Mouse (Mus musculus): ENCODE results near the gene Adamts7. TPM values are rescaled to one million over a fixed set of nuclear protein-coding genes. Genes with fewer than 3 reads are reported as not detected.

Gene Adamts7
- polyA plus RNA-seq, 1 experiment, result 9.8 TPM

DNA sequence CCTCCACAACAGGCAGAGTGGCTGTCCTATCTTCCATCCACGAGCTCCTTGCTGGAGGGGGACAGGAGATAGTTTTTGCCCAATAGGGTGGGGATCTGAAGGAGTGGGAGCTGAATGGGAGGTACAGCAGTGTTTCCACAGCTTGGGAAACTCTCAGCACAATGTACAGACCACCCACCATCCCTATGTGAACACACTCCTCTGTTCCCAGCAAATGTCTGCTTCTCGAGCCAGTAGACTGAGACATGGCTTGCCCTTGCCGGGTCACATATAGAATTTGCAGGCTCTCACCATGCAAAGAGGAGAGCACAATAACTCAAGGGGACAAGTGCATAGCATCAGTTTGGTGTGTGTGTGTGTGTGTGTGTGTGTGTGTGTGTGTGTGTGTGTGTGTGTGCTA, 20.7 kb downstream of the Adamts7 start:
- H3K4me3 ChIP-seq (ENCODE audit: insufficient read depth, poor library complexity, severe bottlenecking), result no peak overlapping the region
- TF ChIP-seq CEBPB (IDR thresholded peaks at IDR 0.05; ENCODE audit: low read depth) (no peak), USF1 (IDR thresholded peaks at IDR 0.05; ENCODE audit: low read depth) (no peak), MAX (IDR thresholded peaks at IDR 0.05) (no peak), MYOD1 (IDR thresholded peaks at IDR 0.05; ENCODE audit: control insufficient read depth, insufficient read length, low read depth) (no peak), CTCF (IDR thresholded peaks at IDR 0.05; ENCODE audit: control insufficient read depth, insufficient read depth, insufficient read length) (no peak), MYOG (IDR thresholded peaks at IDR 0.05; ENCODE audit: control insufficient read depth, extremely low read depth, insufficient read length) (no peak), FOSL1 (IDR thresholded peaks at IDR 0.05; ENCODE audit: insufficient read depth, low read length, poor library complexity, severe bottlenecking) (no peak)
- H3K36me3 ChIP-seq (ENCODE audit: control insufficient read depth, insufficient read depth), result no peaks in the 10 kb centered on the region
- H3K27me3 ChIP-seq (ENCODE audit: control insufficient read depth, insufficient read depth, insufficient read length), result no peaks in the 10 kb centered on the region
- no peak overlapping the region for H3ac ChIP-seq (ENCODE audit: control insufficient read depth, insufficient read length, low read depth)
- H3K79me2 ChIP-seq (ENCODE audit: control insufficient read depth, insufficient read depth), result no peaks in the 10 kb centered on the region
- no peaks in the 10 kb centered on the region for H3K79me3 ChIP-seq (ENCODE audit: low read depth)

DNA sequence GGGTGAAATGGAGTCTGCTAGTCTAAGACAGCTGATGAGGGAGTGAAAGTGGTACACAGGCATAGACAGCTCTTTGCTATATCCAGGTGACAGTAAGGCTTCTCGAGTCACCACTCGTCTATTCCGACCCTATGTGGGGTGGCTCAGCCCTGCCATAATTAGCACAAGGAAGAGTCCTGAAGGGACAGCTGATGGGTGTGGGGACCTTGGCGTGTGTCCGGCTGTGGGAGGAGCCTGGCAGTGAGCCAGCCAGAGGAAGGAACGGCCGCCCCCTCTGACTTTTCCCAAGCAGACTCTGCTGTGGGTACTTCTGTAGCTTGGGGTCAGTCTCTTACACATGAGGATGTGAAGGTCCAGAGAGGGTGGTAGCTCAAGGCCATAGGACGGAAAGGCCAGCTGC, 21.2 kb downstream of the Adamts7 start:
- Histone ChIP-seq H3K27me3 (ENCODE audit: control insufficient read depth, insufficient read depth, insufficient read length) (no peaks in the 10 kb centered on the region), H3K79me2 (ENCODE audit: control insufficient read depth, insufficient read depth) (no peaks in the 10 kb centered on the region), H3ac (ENCODE audit: control insufficient read depth, insufficient read length, low read depth) (no peak overlapping the region), H3K36me3 (ENCODE audit: control insufficient read depth, insufficient read depth) (no peaks in the 10 kb centered on the region), H3K79me3 (ENCODE audit: low read depth) (no peaks in the 10 kb centered on the region), H3K4me3 (ENCODE audit: insufficient read depth, poor library complexity, severe bottlenecking) (no peak overlapping the region)
- TF ChIP-seq MAX (IDR thresholded peaks at IDR 0.05) (no peak), MYOD1 (IDR thresholded peaks at IDR 0.05; ENCODE audit: control insufficient read depth, insufficient read length, low read depth) (no peak), USF1 (IDR thresholded peaks at IDR 0.05; ENCODE audit: low read depth) (no peak), FOSL1 (IDR thresholded peaks at IDR 0.05; ENCODE audit: insufficient read depth, low read length, poor library complexity, severe bottlenecking) (no peak), CEBPB (IDR thresholded peaks at IDR 0.05; ENCODE audit: low read depth) (no peak), MYOG (IDR thresholded peaks at IDR 0.05; ENCODE audit: control insufficient read depth, extremely low read depth, insufficient read length) (no peak)

GRCm38 (mm10) chr9:90185356-90185910, 22.6 kb downstream of the Adamts7 start:
- Histone ChIP-seq H3K36me3 (ENCODE audit: control insufficient read depth, insufficient read depth) (no peaks in the 10 kb centered on the region), H3K79me3 (ENCODE audit: low read depth) (no peaks in the 10 kb centered on the region), H3K27me3 (ENCODE audit: control insufficient read depth, insufficient read depth, insufficient read length) (no peaks in the 10 kb centered on the region), H3K4me3 (ENCODE audit: insufficient read depth, poor library complexity, severe bottlenecking) (no peak overlapping the region), H3ac (ENCODE audit: control insufficient read depth, insufficient read length, low read depth) (no peak overlapping the region), H3K79me2 (ENCODE audit: control insufficient read depth, insufficient read depth) (no peaks in the 10 kb centered on the region)
- no peak for TF ChIP-seq CTCF (IDR thresholded peaks at IDR 0.05; ENCODE audit: control insufficient read depth, insufficient read depth, insufficient read length)
- TF ChIP-seq MYOG (IDR thresholded peaks at IDR 0.05; ENCODE audit: control insufficient read depth, extremely low read depth, insufficient read length), result no peak
- TF ChIP-seq USF1 (IDR thresholded peaks at IDR 0.05; ENCODE audit: low read depth), result no peak
- TF ChIP-seq MYOD1 (IDR thresholded peaks at IDR 0.05; ENCODE audit: control insufficient read depth, insufficient read length, low read depth), result no peak
- TF ChIP-seq CEBPB (IDR thresholded peaks at IDR 0.05; ENCODE audit: low read depth), result no peak
- no peak for TF ChIP-seq MAX (IDR thresholded peaks at IDR 0.05)
- no peak for TF ChIP-seq FOSL1 (IDR thresholded peaks at IDR 0.05; ENCODE audit: insufficient read depth, low read length, poor library complexity, severe bottlenecking)

GRCm38 (mm10) chr9:90188893-90189292, 26.0 kb downstream of the Adamts7 start:
- no peaks in the 10 kb centered on the region for H3K79me2 ChIP-seq (ENCODE audit: control insufficient read depth, insufficient read depth)
- no peaks in the 10 kb centered on the region for H3K36me3 ChIP-seq (ENCODE audit: control insufficient read depth, insufficient read depth)
- H3K79me3 ChIP-seq (ENCODE audit: low read depth), result no peaks in the 10 kb centered on the region
- no peak overlapping the region for H3ac ChIP-seq (ENCODE audit: control insufficient read depth, insufficient read length, low read depth)
- no peak overlapping the region for H3K4me3 ChIP-seq (ENCODE audit: insufficient read depth, poor library complexity, severe bottlenecking)
- no peaks in the 10 kb centered on the region for H3K27me3 ChIP-seq (ENCODE audit: control insufficient read depth, insufficient read depth, insufficient read length)
- TF ChIP-seq CTCF (IDR thresholded peaks at IDR 0.05; ENCODE audit: control insufficient read depth, insufficient read depth, insufficient read length) (no peak), MYOD1 (IDR thresholded peaks at IDR 0.05; ENCODE audit: control insufficient read depth, insufficient read length, low read depth) (no peak), MYOG (IDR thresholded peaks at IDR 0.05; ENCODE audit: control insufficient read depth, extremely low read depth, insufficient read length) (no peak), USF1 (IDR thresholded peaks at IDR 0.05; ENCODE audit: low read depth) (no peak), CEBPB (IDR thresholded peaks at IDR 0.05; ENCODE audit: low read depth) (no peak), FOSL1 (IDR thresholded peaks at IDR 0.05; ENCODE audit: insufficient read depth, low read length, poor library complexity, severe bottlenecking) (no peak), MAX (IDR thresholded peaks at IDR 0.05) (no peak)

DNA sequence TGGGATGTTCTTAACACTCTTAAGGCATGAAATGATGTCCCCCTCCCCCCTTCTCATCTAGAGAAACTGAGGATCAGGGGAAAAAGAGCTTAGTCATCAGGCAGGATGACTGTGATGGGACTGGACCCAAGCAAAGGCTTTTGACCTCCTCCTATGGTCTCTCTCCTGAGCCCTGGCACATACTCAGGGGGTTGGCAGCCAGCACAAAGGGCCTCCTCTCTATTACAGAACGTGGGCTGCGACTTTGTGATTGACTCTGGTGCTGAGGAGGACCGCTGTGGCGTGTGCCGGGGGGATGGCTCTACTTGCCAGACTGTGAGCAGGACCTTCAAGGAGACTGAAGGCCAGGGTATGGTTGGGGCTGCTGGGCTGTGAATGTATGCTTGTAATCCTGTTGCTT, 26.5 kb downstream of the Adamts7 start:
- TF ChIP-seq CTCF (IDR thresholded peaks at IDR 0.05; ENCODE audit: control insufficient read depth, insufficient read depth, insufficient read length), result no peak
- no peak for TF ChIP-seq MYOG (IDR thresholded peaks at IDR 0.05; ENCODE audit: control insufficient read depth, extremely low read depth, insufficient read length)
- TF ChIP-seq CEBPB (IDR thresholded peaks at IDR 0.05; ENCODE audit: low read depth), result no peak
- TF ChIP-seq USF1 (IDR thresholded peaks at IDR 0.05; ENCODE audit: low read depth), result no peak
- TF ChIP-seq FOSL1 (IDR thresholded peaks at IDR 0.05; ENCODE audit: insufficient read depth, low read length, poor library complexity, severe bottlenecking), result no peak
- no peak for TF ChIP-seq MYOD1 (IDR thresholded peaks at IDR 0.05; ENCODE audit: control insufficient read depth, insufficient read length, low read depth)
- no peak for TF ChIP-seq MAX (IDR thresholded peaks at IDR 0.05)
- Histone ChIP-seq H3K79me3 (ENCODE audit: low read depth) (no peaks in the 10 kb centered on the region), H3K36me3 (ENCODE audit: control insufficient read depth, insufficient read depth) (no peaks in the 10 kb centered on the region), H3K27me3 (ENCODE audit: control insufficient read depth, insufficient read depth, insufficient read length) (no peaks in the 10 kb centered on the region), H3ac (ENCODE audit: control insufficient read depth, insufficient read length, low read depth) (no peak overlapping the region), H3K4me3 (ENCODE audit: insufficient read depth, poor library complexity, severe bottlenecking) (no peak overlapping the region), H3K79me2 (ENCODE audit: control insufficient read depth, insufficient read depth) (no peaks in the 10 kb centered on the region)

GRCm38 (mm10) chr9:90195000-90195399, 32.1 kb downstream of the Adamts7 start:
- TF ChIP-seq CTCF (IDR thresholded peaks at IDR 0.05; ENCODE audit: control insufficient read depth, insufficient read depth, insufficient read length) (peak; percentile 16), USF1 (IDR thresholded peaks at IDR 0.05; ENCODE audit: low read depth) (no peak)
- peaks cover 5% of the 10 kb centered on the region for H3K36me3 ChIP-seq (ENCODE audit: control insufficient read depth, insufficient read depth)
- H3K79me2 ChIP-seq (ENCODE audit: control insufficient read depth, insufficient read depth), result no peaks in the 10 kb centered on the region
- H3ac ChIP-seq (ENCODE audit: control insufficient read depth, insufficient read length, low read depth), result no peak overlapping the region
- no peak overlapping the region for H3K4me3 ChIP-seq (ENCODE audit: insufficient read depth, poor library complexity, severe bottlenecking)
- no peaks in the 10 kb centered on the region for H3K79me3 ChIP-seq (ENCODE audit: low read depth)
- no peaks in the 10 kb centered on the region for H3K27me3 ChIP-seq (ENCODE audit: control insufficient read depth, insufficient read depth, insufficient read length)

Data from C2C12 (cell line).